Mouse (Mus musculus): ENCODE measurements around the gene Itgb3bp. TPM values are rescaled to one million over a fixed set of nuclear protein-coding genes. Genes with fewer than 3 reads are reported as not detected.
A peak's percentile ranks its signal among the peaks of the same experiment; 100 is the strongest.

The Itgb3bp gene
- polyA plus RNA-seq, 1 experiment from 2014 or later: 53.4 TPM

- WGBS: 95% methylated on average over 6 of the region's 6 CpGs
- Histone ChIP-seq H3K27me3 (no peaks in the 10 kb centered on the region), H3K9me3 (0 out of 2 replicates have a peak, but pooled peaks cover 3% of the 10 kb centered on the region), H3K36me3 (no peaks in the 10 kb centered on the region), H3K4me2 (replicated peaks) (no peak overlapping the region), H3K4me3 (no peak overlapping the region), H3K4me1 (no peaks in the 10 kb centered on the region), H3K27ac (replicated peaks) (no peak overlapping the region), H3K9ac (replicated peaks) (no peak overlapping the region)
- no peak for ATAC-seq (ENCODE audit: low FRiP score, low read depth)
These were observed 137.2 kb downstream of the Itgb3bp start for GRCm38 (mm10) chr4:99792365-99792764.

- 46% methylated on average over 1 of the region's 1 CpGs for WGBS
These were observed 156.6 kb downstream of the Itgb3bp start for GRCm38 (mm10) chr4:99773041-99773440.

GRCm38 (mm10) chr4:99770555-99770954 lies 159.1 kb downstream of the Itgb3bp start:
- Histone ChIP-seq H3K27ac (replicated peaks) (no peak overlapping the region), H3K4me3 (no peak overlapping the region), H3K36me3 (no peaks in the 10 kb centered on the region), H3K9ac (replicated peaks) (no peak overlapping the region), H3K4me2 (replicated peaks) (no peak overlapping the region), H3K4me1 (no peaks in the 10 kb centered on the region), H3K9me3 (no peaks in the 10 kb centered on the region), H3K27me3 (no peaks in the 10 kb centered on the region)
- WGBS: 92% methylated on average over 5 of the region's 5 CpGs
- no peak for ATAC-seq (ENCODE audit: low FRiP score, low read depth)

More at GRCm38 (mm10) chr4:99773041-99773440, 156.6 kb downstream of the Itgb3bp start:
- Histone ChIP-seq H3K27me3 (no peaks in the 10 kb centered on the region), H3K27ac (replicated peaks) (no peak overlapping the region), H3K9me3 (no peaks in the 10 kb centered on the region), H3K4me1 (no peaks in the 10 kb centered on the region), H3K4me3 (no peak overlapping the region), H3K36me3 (no peaks in the 10 kb centered on the region), H3K4me2 (replicated peaks) (no peak overlapping the region), H3K9ac (replicated peaks) (no peak overlapping the region)
- no peak for ATAC-seq (ENCODE audit: low FRiP score, low read depth)

GRCm38 (mm10) chr4:99766753-99767152 lies 162.9 kb downstream of the Itgb3bp start:
- no peak overlapping the region for H3K4me3 ChIP-seq
- H3K4me1 ChIP-seq: no peaks in the 10 kb centered on the region
- H3K36me3 ChIP-seq: no peaks in the 10 kb centered on the region
- no peak overlapping the region for H3K4me2 ChIP-seq (replicated peaks)
- no peaks in the 10 kb centered on the region for H3K9me3 ChIP-seq
- 55% methylated on average over 1 of the region's 1 CpGs for WGBS
- H3K9ac ChIP-seq (replicated peaks): no peak overlapping the region
- no peaks in the 10 kb centered on the region for H3K27me3 ChIP-seq
- ATAC-seq (ENCODE audit: low FRiP score, low read depth): no peak
- H3K27ac ChIP-seq (replicated peaks): no peak overlapping the region

- 81% methylated on average over 5 of the region's 5 CpGs for WGBS
- H3K4me3 ChIP-seq: no peak overlapping the region
These were observed 163.3 kb downstream of the Itgb3bp start for GRCm38 (mm10) chr4:99766303-99766702.

GRCm38 (mm10) chr4:99752426-99752825 lies 177.2 kb downstream of the Itgb3bp start:
- no peaks in the 10 kb centered on the region for H3K4me1 ChIP-seq
- no peak overlapping the region for H3K27ac ChIP-seq (replicated peaks)
- no peaks in the 10 kb centered on the region for H3K27me3 ChIP-seq
- 90% methylated on average over 5 of the region's 5 CpGs for WGBS
- no peak overlapping the region for H3K4me2 ChIP-seq (replicated peaks)
- H3K36me3 ChIP-seq: peaks cover 3% of the 10 kb centered on the region; the same call in 1 of the 2 replicates
- no peak for ATAC-seq (ENCODE audit: low FRiP score, low read depth)
- H3K4me3 ChIP-seq: no peak overlapping the region
- no peaks in the 10 kb centered on the region for H3K9me3 ChIP-seq
- H3K9ac ChIP-seq (replicated peaks): no peak overlapping the region

More at GRCm38 (mm10) chr4:99766303-99766702, 163.3 kb downstream of the Itgb3bp start:
- Histone ChIP-seq H3K27ac (replicated peaks) (no peak overlapping the region), H3K4me2 (replicated peaks) (no peak overlapping the region), H3K4me1 (no peaks in the 10 kb centered on the region), H3K9me3 (no peaks in the 10 kb centered on the region), H3K9ac (replicated peaks) (no peak overlapping the region), H3K36me3 (no peaks in the 10 kb centered on the region), H3K27me3 (no peaks in the 10 kb centered on the region)
- ATAC-seq (ENCODE audit: low FRiP score, low read depth): no peak

- Histone ChIP-seq H3K9me3 (no peaks in the 10 kb centered on the region), H3K9ac (replicated peaks) (no peak overlapping the region), H3K36me3 (no peaks in the 10 kb centered on the region), H3K4me2 (replicated peaks) (no peak overlapping the region), H3K27ac (replicated peaks) (no peak overlapping the region), H3K27me3 (no peaks in the 10 kb centered on the region), H3K4me3 (no peak overlapping the region), H3K4me1 (peaks cover 4% of the 10 kb centered on the region; the same call in 1 of the 2 replicates)
- WGBS: 40% methylated on average over 7 of the region's 7 CpGs
- no peak for ATAC-seq (ENCODE audit: low FRiP score, low read depth)
These were observed 189.8 kb downstream of the Itgb3bp start for GRCm38 (mm10) chr4:99739836-99740235.

- Histone ChIP-seq H3K9me3 (peaks cover 11% of the 10 kb centered on the region; the same call in 1 of the 2 replicates), H3K27me3 (no peaks in the 10 kb centered on the region), H3K9ac (replicated peaks) (no peak overlapping the region), H3K4me3 (no peak overlapping the region), H3K36me3 (peaks cover 37% of the 10 kb centered on the region), H3K4me1 (no peaks in the 10 kb centered on the region), H3K4me2 (replicated peaks) (no peak overlapping the region), H3K27ac (replicated peaks) (no peak overlapping the region)
- ATAC-seq (ENCODE audit: low FRiP score, low read depth): no peak
- WGBS: 95% methylated on average over 8 of the region's 8 CpGs
These were observed 203.6 kb downstream of the Itgb3bp start for GRCm38 (mm10) chr4:99725914-99726451.

GRCm38 (mm10) chr4:99724331-99724730 lies 205.3 kb downstream of the Itgb3bp start:
- Histone ChIP-seq H3K4me1 (no peaks in the 10 kb centered on the region), H3K9ac (replicated peaks) (no peak overlapping the region), H3K36me3 (peaks cover 24% of the 10 kb centered on the region), H3K27me3 (no peaks in the 10 kb centered on the region), H3K4me2 (replicated peaks) (no peak overlapping the region), H3K9me3 (0 out of 2 replicates have a peak, but pooled peaks cover under 1% of the 10 kb centered on the region), H3K27ac (replicated peaks) (no peak overlapping the region), H3K4me3 (no peak overlapping the region)
- ATAC-seq (ENCODE audit: low FRiP score, low read depth): no peak
- 90% methylated on average over 4 of the region's 4 CpGs for WGBS

GRCm38 (mm10) chr4:99717905-99718304 lies 211.7 kb downstream of the Itgb3bp start:
- WGBS: 84% methylated on average over 4 of the region's 4 CpGs
- Histone ChIP-seq H3K27ac (replicated peaks) (no peak overlapping the region), H3K9ac (replicated peaks) (no peak overlapping the region), H3K4me2 (replicated peaks) (no peak overlapping the region), H3K36me3 (0 out of 2 replicates have a peak, but pooled peaks cover 4% of the 10 kb centered on the region), H3K9me3 (no peaks in the 10 kb centered on the region), H3K4me1 (0 out of 2 replicates have a peak, but pooled peaks cover 5% of the 10 kb centered on the region), H3K4me3 (no peak overlapping the region), H3K27me3 (peaks cover 8% of the 10 kb centered on the region; the same call in 1 of the 2 replicates)
- no peak for ATAC-seq (ENCODE audit: low FRiP score, low read depth)

- Histone ChIP-seq H3K4me1 (0 out of 2 replicates have a peak, but pooled peaks cover 5% of the 10 kb centered on the region), H3K4me3 (peak overlapping the region; percentile 59), H3K4me2 (replicated peaks) (peak overlapping the region; percentile 83), H3K9me3 (no peaks in the 10 kb centered on the region), H3K36me3 (0 out of 2 replicates have a peak, but pooled peaks cover 4% of the 10 kb centered on the region), H3K9ac (replicated peaks) (peak overlapping the region; percentile 72), H3K27me3 (peaks cover 11% of the 10 kb centered on the region; the same call in 1 of the 2 replicates), H3K27ac (replicated peaks) (peak overlapping the region; percentile 11; the same call in 1 of the 2 replicates)
- WGBS: 46% methylated on average over 16 of the region's 25 CpGs
- ATAC-seq (ENCODE audit: low FRiP score, low read depth): no peak; the same call in 1 of the 2 replicates
These were observed 213.7 kb downstream of the Itgb3bp start for GRCm38 (mm10) chr4:99715783-99716416.

Measured in midbrain, embryonic 12.5 days (tissue).